Mouse (Mus musculus): ENCODE measurements around the gene Gstt2. TPM values are rescaled to one million over a fixed set of nuclear protein-coding genes. Genes with fewer than 3 reads are reported as not detected.
A peak's percentile ranks its signal among the peaks of the same experiment; 100 is the strongest.

The Gstt2 gene
- 9.6 and 12.0 TPM in 2 replicates for polyA plus RNA-seq (2016; fragmentation: Nextera tagmentation; extraction: Ambion mirVana)

- Histone ChIP-seq H3K27ac (peak within 1 kb of the TSS; percentile 88), H3K4me3 (peak within 1 kb of the TSS; percentile 41), H3K36me3 (no peaks in the 10 kb centered on the region), H3K9ac (peak within 1 kb of the TSS; percentile 50), H3K9me3 (no peaks in the 10 kb centered on the region), H3K4me1 (peaks cover 27% of the 10 kb centered on the region; the same call in 1 of the 2 replicates), H3K27me3 (peaks cover 15% of the 10 kb centered on the region; the same call in 1 of the 2 replicates), H3K4me2 (replicated peaks) (peak within 1 kb of the TSS; percentile 70)
- WGBS: 0% methylated on average over 21 of the region's 21 CpGs
- peak; percentile 84 for ATAC-seq (ENCODE audit: insufficient number of reproducible peaks, insufficient read depth, low FRiP score, low TSS enrichment)
These were observed at the start of gene Gstt2 for GRCm38 (mm10) chr10:75837248-75837759. TSS of gene Gstt2 (minus strand) at chr10:75837424.

GRCm38 (mm10) chr10:75884742-75885141 lies 47.5 kb upstream of the Gstt2 start:
- H3K9ac ChIP-seq: no peak overlapping the region

GRCm38 (mm10) chr10:75883232-75883552 lies 46.0 kb upstream of the Gstt2 start:
- Histone ChIP-seq H3K9me3 (no peaks in the 10 kb centered on the region), H3K4me2 (replicated peaks) (peak overlapping the region; percentile 37), H3K27ac (peak overlapping the region; percentile 67; the same call in 1 of the 2 replicates), H3K36me3 (no peaks in the 10 kb centered on the region), H3K4me3 (no peak overlapping the region), H3K9ac (0 out of 2 replicates have a peak overlapping the region, but pooled peaks have one; percentile 27), H3K27me3 (no peaks in the 10 kb centered on the region), H3K4me1 (peaks cover 20% of the 10 kb centered on the region)
- ATAC-seq (ENCODE audit: insufficient number of reproducible peaks, insufficient read depth, low FRiP score, low TSS enrichment): no peak
- 0% methylated on average over 10 of the region's 10 CpGs for WGBS

More at GRCm38 (mm10) chr10:75884742-75885141, 47.5 kb upstream of the Gstt2 start:
- Histone ChIP-seq H3K4me2 (replicated peaks) (no peak overlapping the region), H3K36me3 (no peaks in the 10 kb centered on the region), H3K9me3 (no peaks in the 10 kb centered on the region), H3K27ac (no peak overlapping the region), H3K4me3 (no peak overlapping the region), H3K27me3 (no peaks in the 10 kb centered on the region), H3K4me1 (peaks cover 28% of the 10 kb centered on the region)
- WGBS: 92% methylated on average over 8 of the region's 8 CpGs
- no peak for ATAC-seq (ENCODE audit: insufficient number of reproducible peaks, insufficient read depth, low FRiP score, low TSS enrichment)

- ATAC-seq (ENCODE audit: insufficient number of reproducible peaks, insufficient read depth, low FRiP score, low TSS enrichment): peak; percentile 38; the same call in 1 of the 2 replicates
- Histone ChIP-seq H3K9ac (0 out of 2 replicates have a peak overlapping the region, but pooled peaks have one; percentile 27), H3K4me3 (no peak overlapping the region), H3K4me1 (peaks cover 20% of the 10 kb centered on the region), H3K9me3 (no peaks in the 10 kb centered on the region), H3K4me2 (replicated peaks) (peak overlapping the region; percentile 37), H3K27ac (peak overlapping the region; percentile 67), H3K36me3 (no peaks in the 10 kb centered on the region), H3K27me3 (no peaks in the 10 kb centered on the region)
- 4% methylated on average over 15 of the region's 15 CpGs for WGBS
These were observed 45.4 kb upstream of the Gstt2 start for GRCm38 (mm10) chr10:75882433-75883231.

- 12% methylated on average over 20 of the region's 20 CpGs for WGBS
- H3K9ac ChIP-seq: no peak overlapping the region
These were observed 44.6 kb upstream of the Gstt2 start for GRCm38 (mm10) chr10:75881578-75882432.

GRCm38 (mm10) chr10:75880771-75881577 lies 43.8 kb upstream of the Gstt2 start:
- Histone ChIP-seq H3K4me2 (replicated peaks) (no peak overlapping the region), H3K36me3 (no peaks in the 10 kb centered on the region), H3K27ac (peak overlapping the region; percentile 67), H3K9ac (no peak overlapping the region), H3K27me3 (no peaks in the 10 kb centered on the region), H3K4me1 (peaks cover 20% of the 10 kb centered on the region), H3K9me3 (no peaks in the 10 kb centered on the region), H3K4me3 (no peak overlapping the region)
- ATAC-seq (ENCODE audit: insufficient number of reproducible peaks, insufficient read depth, low FRiP score, low TSS enrichment): no peak
- 40% methylated on average over 6 of the region's 6 CpGs for WGBS

More at GRCm38 (mm10) chr10:75881578-75882432, 44.6 kb upstream of the Gstt2 start:
- Histone ChIP-seq H3K36me3 (no peaks in the 10 kb centered on the region), H3K27me3 (no peaks in the 10 kb centered on the region), H3K27ac (peak overlapping the region; percentile 67), H3K9me3 (no peaks in the 10 kb centered on the region), H3K4me1 (peaks cover 20% of the 10 kb centered on the region), H3K4me2 (replicated peaks) (peak overlapping the region; percentile 37), H3K4me3 (no peak overlapping the region)
- ATAC-seq (ENCODE audit: insufficient number of reproducible peaks, insufficient read depth, low FRiP score, low TSS enrichment): no peak

GRCm38 (mm10) chr10:75880351-75880750 lies 43.1 kb upstream of the Gstt2 start:
- peaks cover 20% of the 10 kb centered on the region for H3K4me1 ChIP-seq
- 95% methylated on average over 10 of the region's 10 CpGs for WGBS
- no peaks in the 10 kb centered on the region for H3K9me3 ChIP-seq
- ATAC-seq (ENCODE audit: insufficient number of reproducible peaks, insufficient read depth, low FRiP score, low TSS enrichment): no peak
- H3K4me2 ChIP-seq (replicated peaks): no peak overlapping the region
- no peak overlapping the region for H3K4me3 ChIP-seq
- H3K27me3 ChIP-seq: no peaks in the 10 kb centered on the region
- no peak overlapping the region for H3K9ac ChIP-seq
- peak overlapping the region; percentile 57; the same call in 1 of the 2 replicates for H3K27ac ChIP-seq
- H3K36me3 ChIP-seq: no peaks in the 10 kb centered on the region

GRCm38 (mm10) chr10:75878836-75879235 lies 41.6 kb upstream of the Gstt2 start:
- Histone ChIP-seq H3K27me3 (no peaks in the 10 kb centered on the region), H3K36me3 (no peaks in the 10 kb centered on the region), H3K4me3 (no peak overlapping the region), H3K9me3 (no peaks in the 10 kb centered on the region), H3K4me1 (peaks cover 22% of the 10 kb centered on the region), H3K4me2 (replicated peaks) (no peak overlapping the region), H3K27ac (no peak overlapping the region), H3K9ac (no peak overlapping the region)
- WGBS: 92% methylated on average over 3 of the region's 3 CpGs
- no peak for ATAC-seq (ENCODE audit: insufficient number of reproducible peaks, insufficient read depth, low FRiP score, low TSS enrichment)

- no peak for ATAC-seq (ENCODE audit: insufficient number of reproducible peaks, insufficient read depth, low FRiP score, low TSS enrichment)
- Histone ChIP-seq H3K36me3 (no peaks in the 10 kb centered on the region), H3K9me3 (no peaks in the 10 kb centered on the region), H3K27me3 (no peaks in the 10 kb centered on the region), H3K27ac (peak overlapping the region; percentile 72; the same call in 1 of the 2 replicates), H3K9ac (0 out of 2 replicates have a peak overlapping the region, but pooled peaks have one; percentile 46), H3K4me1 (peaks cover 11% of the 10 kb centered on the region), H3K4me3 (peak overlapping the region; percentile 33; the same call in 1 of the 2 replicates), H3K4me2 (replicated peaks) (peak overlapping the region; percentile 57)
- 23% methylated on average over 10 of the region's 10 CpGs for WGBS
These were observed 36.4 kb upstream of the Gstt2 start for GRCm38 (mm10) chr10:75873543-75874170.

- Histone ChIP-seq H3K27me3 (no peaks in the 10 kb centered on the region), H3K36me3 (no peaks in the 10 kb centered on the region), H3K4me1 (peaks cover 11% of the 10 kb centered on the region), H3K4me3 (peak overlapping the region; percentile 33), H3K9ac (peak overlapping the region; percentile 46; the same call in 1 of the 2 replicates), H3K27ac (peak overlapping the region; percentile 72), H3K9me3 (no peaks in the 10 kb centered on the region), H3K4me2 (replicated peaks) (peak overlapping the region; percentile 57)
- peak; percentile 98 for ATAC-seq (ENCODE audit: insufficient number of reproducible peaks, insufficient read depth, low FRiP score, low TSS enrichment)
- WGBS: 2% methylated on average over 11 of the region's 11 CpGs
These were observed 35.8 kb upstream of the Gstt2 start for GRCm38 (mm10) chr10:75872915-75873542.
